Mouse (Mus musculus): ENCODE results near the gene Gm49320.

GRCm38 (mm10) chr8:4216791-4217621 is 21.7 kb upstream of the Gm49320 start, which contains the start of gene Prr36:
- no peak for TF ChIP-seq CHD2 (IDR thresholded peaks at IDR 0.05; ENCODE audit: low read depth, low read length)
- TF ChIP-seq ZNF384 (IDR thresholded peaks at IDR 0.05; ENCODE audit: low read depth, low read length), result no peak
- no peak for TF ChIP-seq ZC3H11A (IDR thresholded peaks at IDR 0.05; ENCODE audit: borderline replicate concordance, low read depth, low read length)
- TF ChIP-seq MAFK (IDR thresholded peaks at IDR 0.05; ENCODE audit: insufficient read depth, low read depth, low read length), result no peak
